9 mouse cellular contexts compared by ENCODE assay signal in genomic region chr8:70541081-70541480, GRCm38 (mm10). TPM values are rescaled to one million over a fixed set of nuclear protein-coding genes. Genes with fewer than 3 reads are reported as not detected.
DNase-seq lines count a peak whose midpoint lies in the region; ATAC-seq and TF ChIP-seq lines count a peak whose summit lies in the region.
"Had no signal": no experiment of that assay in that cellular context is flagged by ENCODE, and none has a peak within 500 bp of the region (broad histone marks: within the 10 kb centered on the region; RNA-seq: fewer than 3 reads in every experiment).

No protein-coding gene starts in this region.

- no peak for DNase-seq in gastrocnemius, adult 2 months
- DNase-seq in gastrocnemius, postnatal 36 days = no peak
- no peak for DNase-seq in spleen, postnatal 4 days (ENCODE audit: low spot score in 2 of 2)
- DNase-seq in embryo, embryonic 10.5 days (ENCODE audit: low spot score) = no peak
- DNase-seq: retina, postnatal 1 day had no signal

- H3K4me1 ChIP-seq in megakaryocyte, embryonic 14.5 days = peaks cover 85% of the 10 kb centered on the region
- H3K4me1 ChIP-seq in limb, embryonic 15.5 days = peaks cover 31% of the 10 kb centered on the region
- H3K4me1 ChIP-seq in stomach, embryonic 15.5 days = peaks cover 19% of the 10 kb centered on the region

- ATAC-seq in megakaryocyte, adult 5-6 weeks (ENCODE audit: poor library complexity, severe bottlenecking) = no peak
- ATAC-seq in limb, embryonic 15.5 days (ENCODE audit: insufficient number of reproducible peaks, low FRiP score, low TSS enrichment, low read depth) = no peak
- ATAC-seq in stomach, embryonic 15.5 days (ENCODE audit: insufficient read depth, low FRiP score, low read depth) = no peak

- no peaks in the 10 kb centered on the region for H3K9me3 ChIP-seq in megakaryocyte, embryonic 14.5 days
- no peaks in the 10 kb centered on the region for H3K9me3 ChIP-seq in limb, embryonic 15.5 days
- H3K9me3 ChIP-seq in stomach, embryonic 15.5 days = no peaks in the 10 kb centered on the region

- 0 out of 2 replicates have a peak, but pooled peaks have one; percentile 12 for TF ChIP-seq CTCF in gastrocnemius, adult 2 months (IDR thresholded peaks at IDR 0.05)

- H3K4me2 ChIP-seq in limb, embryonic 15.5 days = peak overlapping the region; percentile 93
- H3K4me2 ChIP-seq in stomach, embryonic 15.5 days = peak overlapping the region; percentile 93

- peak overlapping the region; percentile 93 for H3K4me3 ChIP-seq in gastrocnemius, adult 2 months
- H3K4me3 ChIP-seq in megakaryocyte, embryonic 14.5 days (replicated peaks) = peak overlapping the region; percentile 99
- H3K4me3 ChIP-seq in limb, embryonic 15.5 days = peak overlapping the region; percentile 84
- H3K4me3 ChIP-seq in stomach, embryonic 15.5 days (replicated peaks) = peak overlapping the region; percentile 88; the same call in 1 of the 2 replicates

- H3K36me3 ChIP-seq in megakaryocyte, embryonic 14.5 days (replicated peaks; ENCODE audit: low read length) = peaks cover 62% of the 10 kb centered on the region
- peaks cover 10% of the 10 kb centered on the region; the same call in 1 of the 2 replicates for H3K36me3 ChIP-seq in limb, embryonic 15.5 days
- H3K36me3 ChIP-seq in stomach, embryonic 15.5 days = 0 out of 2 replicates have a peak, but pooled peaks cover 10% of the 10 kb centered on the region

- no peaks in the 10 kb centered on the region for H3K27me3 ChIP-seq in megakaryocyte, embryonic 14.5 days (replicated peaks)
- H3K27me3 ChIP-seq in limb, embryonic 15.5 days = no peaks in the 10 kb centered on the region
- no peaks in the 10 kb centered on the region for H3K27me3 ChIP-seq in stomach, embryonic 15.5 days (replicated peaks)

- intact Hi-C loops in gastrocnemius, adult 2 months (cut with DNase I) = no loop called here
- intact Hi-C loops in gastrocnemius, postnatal 36 days (cut with DNase I) = no loop called here

- peak overlapping the region; percentile 99 for H3K27ac ChIP-seq in gastrocnemius, adult 2 months
- peak overlapping the region; percentile 97 for H3K27ac ChIP-seq in limb, embryonic 15.5 days
- H3K27ac ChIP-seq in stomach, embryonic 15.5 days = no peak overlapping the region

- WGBS in limb, embryonic 15.5 days = 83% methylated on average over 5 of the region's 5 CpGs
- 69% methylated on average over 5 of the region's 5 CpGs for WGBS in stomach, embryonic 15.5 days

- no peak overlapping the region for H3K9ac ChIP-seq in limb, embryonic 15.5 days
- H3K9ac ChIP-seq in stomach, embryonic 15.5 days = no peak overlapping the region

RNA-seq across cellular contexts. Expression of gene Ell, which starts 1.8 kb away (rescaled TPM):
- total RNA-seq in gastrocnemius, adult 2 months (2021) = 10 to 100 TPM; 11.9 to 14.6 TPM
- total RNA-seq in gastrocnemius, postnatal 36 days (2021) = 10 to 100 TPM in 1 of 2 experiments, 1 to 10 TPM in 1; 9.6 to 10.5 TPM
- polyA plus RNA-seq in megakaryocyte, embryonic 14.5 days (2012; ENCODE audit: insufficient read depth, low replicate concordance) = 58.8 and 65.3 TPM in 2 replicates
- total RNA-seq in megakaryocyte, adult 5-6 weeks (2015) = 9.3 and 12.5 TPM in 2 replicates
- total RNA-seq in megakaryocyte, adult 5-6 weeks (2017) = 11.1 and 11.9 TPM in 2 replicates
- 20.4 and 21.1 TPM in 2 replicates for polyA plus RNA-seq in limb, embryonic 15.5 days (2015; fragmentation: Nextera tagmentation; extraction: Ambion mirVana)
- 16.1 and 17.7 TPM in 2 replicates for polyA plus RNA-seq in stomach, embryonic 15.5 days (2015; fragmentation: Nextera tagmentation; extraction: Ambion mirVana)

RNA-seq across cellular contexts. Expression of gene Kxd1, which starts 13.3 kb away (rescaled TPM):
- 10 to 100 TPM; 70.4 to 83.9 TPM for total RNA-seq in gastrocnemius, adult 2 months (2021)
- total RNA-seq in gastrocnemius, postnatal 36 days (2021) = 10 to 100 TPM; 67.7 to 74.7 TPM
- 33.5 and 40.2 TPM in 2 replicates for polyA plus RNA-seq in megakaryocyte, embryonic 14.5 days (2012; ENCODE audit: insufficient read depth, low replicate concordance)
- total RNA-seq in megakaryocyte, adult 5-6 weeks (2015) = 88.7 and 114 TPM in 2 replicates
- 71.4 and 80.6 TPM in 2 replicates for total RNA-seq in megakaryocyte, adult 5-6 weeks (2017)
- 53.8 and 55.1 TPM in 2 replicates for polyA plus RNA-seq in limb, embryonic 15.5 days (2015; fragmentation: Nextera tagmentation; extraction: Ambion mirVana)
- 58.5 and 60.1 TPM in 2 replicates for polyA plus RNA-seq in stomach, embryonic 15.5 days (2015; fragmentation: Nextera tagmentation; extraction: Ambion mirVana)

RNA-seq across cellular contexts. Expression of gene Fkbp8, which starts 13.6 kb away (rescaled TPM):
- 100 to 1,000 TPM; 108 to 112 TPM for total RNA-seq in gastrocnemius, adult 2 months (2021)
- 100 to 1,000 TPM in 1 of 2 experiments, 10 to 100 TPM in 1; 99.3 to 107 TPM for total RNA-seq in gastrocnemius, postnatal 36 days (2021)
- polyA plus RNA-seq in megakaryocyte, embryonic 14.5 days (2012; ENCODE audit: insufficient read depth, low replicate concordance) = 3,667 and 5,102 TPM in 2 replicates
- 75.1 and 75.3 TPM in 2 replicates for total RNA-seq in megakaryocyte, adult 5-6 weeks (2015)
- total RNA-seq in megakaryocyte, adult 5-6 weeks (2017) = 146 and 166 TPM in 2 replicates
- 274 and 278 TPM in 2 replicates for polyA plus RNA-seq in limb, embryonic 15.5 days (2015; fragmentation: Nextera tagmentation; extraction: Ambion mirVana)
- 292 and 304 TPM in 2 replicates for polyA plus RNA-seq in stomach, embryonic 15.5 days (2015; fragmentation: Nextera tagmentation; extraction: Ambion mirVana)

RNA-seq across cellular contexts. Expression of gene Uba52, which starts 30.5 kb away (rescaled TPM):
- 100 to 1,000 TPM; 777 to 924 TPM for total RNA-seq in gastrocnemius, adult 2 months (2021)
- 100 to 1,000 TPM; 787 to 802 TPM for total RNA-seq in gastrocnemius, postnatal 36 days (2021)
- polyA plus RNA-seq in megakaryocyte, embryonic 14.5 days (2012; ENCODE audit: insufficient read depth, low replicate concordance) = 499 and 989 TPM in 2 replicates
- total RNA-seq in megakaryocyte, adult 5-6 weeks (2015) = 2,237 and 2,370 TPM in 2 replicates
- total RNA-seq in megakaryocyte, adult 5-6 weeks (2017) = 4,162 and 4,635 TPM in 2 replicates
- polyA plus RNA-seq in limb, embryonic 15.5 days (2015; fragmentation: Nextera tagmentation; extraction: Ambion mirVana) = 859 and 940 TPM in 2 replicates
- 843 and 950 TPM in 2 replicates for polyA plus RNA-seq in stomach, embryonic 15.5 days (2015; fragmentation: Nextera tagmentation; extraction: Ambion mirVana)

RNA-seq across cellular contexts. Expression of gene Rex1bd, which starts 34.5 kb away (rescaled TPM):
- total RNA-seq in gastrocnemius, adult 2 months (2021) = 100 to 1,000 TPM; 146 to 148 TPM
- 100 to 1,000 TPM; 126 to 128 TPM for total RNA-seq in gastrocnemius, postnatal 36 days (2021)
- polyA plus RNA-seq in megakaryocyte, embryonic 14.5 days (2012; ENCODE audit: insufficient read depth, low replicate concordance) = 135 and 319 TPM in 2 replicates
- 40.4 and 47.5 TPM in 2 replicates for total RNA-seq in megakaryocyte, adult 5-6 weeks (2015)
- total RNA-seq in megakaryocyte, adult 5-6 weeks (2017) = 37.3 and 43.7 TPM in 2 replicates
- 136 and 149 TPM in 2 replicates for polyA plus RNA-seq in limb, embryonic 15.5 days (2015; fragmentation: Nextera tagmentation; extraction: Ambion mirVana)
- 125 and 130 TPM in 2 replicates for polyA plus RNA-seq in stomach, embryonic 15.5 days (2015; fragmentation: Nextera tagmentation; extraction: Ambion mirVana)
